Mouse (Mus musculus) heart, embryonic 11.5 days (tissue): Measurements from ENCODE around the gene Atp5j2. TPM values are rescaled to one million over a fixed set of nuclear protein-coding genes. Genes with fewer than 3 reads are reported as not detected.
A peak's percentile ranks its signal among the peaks of the same experiment; 100 is the strongest.

ENCODE experiments used
- ATAC-seq: fragments of 200-750 bp; cut with Nextera tagmentation; replicated peaks from 2 replicates; pipeline ENCODE4 v1.8.0; 2017; ENCODE audit warnings: moderate library complexity; ENCODE audit not compliant: insufficient number of reproducible peaks, low FRiP score, low TSS enrichment
- H3K27ac ChIP-seq: fragments of 300-500 bp; sonication (generic); 2 replicates; pipeline ENCODE4 v1.5.1; 2014; ENCODE audit warnings: mild to moderate bottlenecking, low read depth, low read length
- H3K27me3 ChIP-seq: fragments of 300-500 bp; sonication (generic); 2 replicates; pipeline ENCODE4 v1.6.1; 2014; ENCODE audit warnings: mild to moderate bottlenecking, low read length, mixed read lengths; ENCODE audit not compliant: control insufficient read depth, insufficient read depth
- H3K36me3 ChIP-seq: fragments of 300-500 bp; sonication (generic); 2 replicates; pipeline ENCODE4 v1.6.1; 2014; ENCODE audit warnings: mild to moderate bottlenecking, low read length, moderate library complexity, mixed read lengths; ENCODE audit not compliant: control insufficient read depth, insufficient read depth
- H3K4me1 ChIP-seq: fragments of 300-500 bp; sonication (generic); 2 replicates; pipeline ENCODE4 v1.6.1; 2014; ENCODE audit warnings: low read length; ENCODE audit not compliant: control insufficient read depth, insufficient read depth
- H3K4me2 ChIP-seq: fragments of 300-500 bp; sonication (generic); 2 replicates; pipeline ENCODE4 v1.6.1; 2014; ENCODE audit warnings: mild to moderate bottlenecking, moderate library complexity
- H3K4me3 ChIP-seq: fragments of 300-500 bp; sonication (generic); 2 replicates; pipeline ENCODE4 v1.5.1; 2014; ENCODE audit warnings: low read depth, low read length
- H3K9ac ChIP-seq: fragments of 300-500 bp; sonication (generic); 2 replicates; pipeline ENCODE4 v1.6.1; 2014; ENCODE audit warnings: mild to moderate bottlenecking, low read depth, low read length, moderate library complexity
- H3K9me3 ChIP-seq: fragments of 300-500 bp; sonication (generic); replicated peaks from 2 replicates; pipeline ENCODE4 v1.6.1; 2016; ENCODE audit warnings: low read length; ENCODE audit not compliant: control insufficient read depth
- WGBS: fragments of 180-500 bp; shearing (Covaris S2); extraction: QIAGEN DNeasy Blood & Tissue Kit; methylation state at CpG from one replicate; pipeline ENCODE4 v1.1.7; 2014; ENCODE audit not compliant: insufficient replicate concordance; 5-methylcytosine and 5-hydroxymethylcytosine counted together
- polyA plus RNA-seq: library from polyadenylated mRNA; unstranded; fragments of >200 nt; fragmentation: Nextera tagmentation; extraction: Ambion mirVana; gene quantifications from 2 replicates; pipeline ENCODE4 v1.2.1, GENCODE M21; 2014

Atp5j2 gene
- polyA plus RNA-seq, 1 experiment from 2014 or later, result 928 TPM

GRCm38 (mm10) chr5:145161361-145161760, 30.5 kb downstream of the Atp5j2 start:
- no peak for ATAC-seq
- Histone ChIP-seq H3K27ac (no peak overlapping the region), H3K9ac (no peak overlapping the region), H3K4me2 (no peak overlapping the region), H3K27me3 (no peaks in the 10 kb centered on the region), H3K9me3 (no peaks in the 10 kb centered on the region), H3K4me1 (peaks cover 13% of the 10 kb centered on the region; the same call in 1 of the 2 replicates), H3K36me3 (peaks cover 13% of the 10 kb centered on the region), H3K4me3 (no peak overlapping the region)
- WGBS, result 93% methylated on average over 14 of the region's 14 CpGs

GRCm38 (mm10) chr5:145152690-145153089, 39.2 kb downstream of the Atp5j2 start:
- H3K27me3 ChIP-seq, result no peaks in the 10 kb centered on the region
- no peaks in the 10 kb centered on the region for H3K9me3 ChIP-seq
- H3K36me3 ChIP-seq, result peaks cover 46% of the 10 kb centered on the region
- H3K4me1 ChIP-seq, result no peaks in the 10 kb centered on the region
- 76% methylated on average over 5 of the region's 5 CpGs for WGBS
- no peak for ATAC-seq
- no peak overlapping the region for H3K4me2 ChIP-seq
- H3K9ac ChIP-seq, result no peak overlapping the region
- H3K27ac ChIP-seq, result peak overlapping the region; percentile 57; the same call in 1 of the 2 replicates
- H3K4me3 ChIP-seq, result no peak overlapping the region

GRCm38 (mm10) chr5:145149294-145149693, 42.6 kb downstream of the Atp5j2 start:
- Histone ChIP-seq H3K4me3 (no peak overlapping the region), H3K27me3 (no peaks in the 10 kb centered on the region), H3K36me3 (peaks cover 60% of the 10 kb centered on the region), H3K4me2 (no peak overlapping the region), H3K27ac (no peak overlapping the region; the same call in 1 of the 2 replicates), H3K9ac (no peak overlapping the region), H3K4me1 (no peaks in the 10 kb centered on the region), H3K9me3 (no peaks in the 10 kb centered on the region)
- WGBS, result 65% methylated on average over 6 of the region's 6 CpGs
- ATAC-seq, result 0 out of 2 replicates have a peak, but pooled peaks have one; percentile 20

GRCm38 (mm10) chr5:145147748-145148147, 44.1 kb downstream of the Atp5j2 start:
- Histone ChIP-seq H3K4me3 (no peak overlapping the region), H3K36me3 (peaks cover 58% of the 10 kb centered on the region), H3K27me3 (no peaks in the 10 kb centered on the region), H3K4me1 (no peaks in the 10 kb centered on the region), H3K9ac (no peak overlapping the region), H3K4me2 (no peak overlapping the region), H3K27ac (no peak overlapping the region), H3K9me3 (no peaks in the 10 kb centered on the region)
- no peak for ATAC-seq
- 93% methylated on average over 5 of the region's 5 CpGs for WGBS

- Histone ChIP-seq H3K9ac (peak overlapping the region; percentile 95), H3K9me3 (no peaks in the 10 kb centered on the region), H3K4me3 (peak overlapping the region; percentile 78), H3K27ac (peak overlapping the region; percentile 91), H3K36me3 (peaks cover 22% of the 10 kb centered on the region), H3K4me2 (peak overlapping the region; percentile 91), H3K27me3 (no peaks in the 10 kb centered on the region), H3K4me1 (peaks cover 14% of the 10 kb centered on the region)
- ATAC-seq, result no peak
- under 1% methylated on average over 18 of the region's 18 CpGs for WGBS
These were observed 51.3 kb downstream of the Atp5j2 start for GRCm38 (mm10) chr5:145140611-145141010.

- peak within 1 kb of the TSS; percentile 95 for H3K9ac ChIP-seq
- peaks cover 14% of the 10 kb centered on the region for H3K4me1 ChIP-seq
- H3K36me3 ChIP-seq, result peaks cover 23% of the 10 kb centered on the region
- H3K27me3 ChIP-seq, result no peaks in the 10 kb centered on the region
- peak; percentile 92 for ATAC-seq
- H3K4me3 ChIP-seq, result peak within 1 kb of the TSS; percentile 78
- H3K9me3 ChIP-seq, result no peaks in the 10 kb centered on the region
- peak within 1 kb of the TSS; percentile 91 for H3K4me2 ChIP-seq
- under 1% methylated on average over 77 of the region's 84 CpGs for WGBS
- peak within 1 kb of the TSS; percentile 91 for H3K27ac ChIP-seq
These were observed 52.0 kb downstream of the Atp5j2 start, which contains the start of the genes Pdap1 and Bud31 for GRCm38 (mm10) chr5:145139571-145140519. TSS of gene Pdap1 (minus strand) at chr5:145140238. TSS of gene Bud31 (plus strand) at chr5:145140362.

DNA sequence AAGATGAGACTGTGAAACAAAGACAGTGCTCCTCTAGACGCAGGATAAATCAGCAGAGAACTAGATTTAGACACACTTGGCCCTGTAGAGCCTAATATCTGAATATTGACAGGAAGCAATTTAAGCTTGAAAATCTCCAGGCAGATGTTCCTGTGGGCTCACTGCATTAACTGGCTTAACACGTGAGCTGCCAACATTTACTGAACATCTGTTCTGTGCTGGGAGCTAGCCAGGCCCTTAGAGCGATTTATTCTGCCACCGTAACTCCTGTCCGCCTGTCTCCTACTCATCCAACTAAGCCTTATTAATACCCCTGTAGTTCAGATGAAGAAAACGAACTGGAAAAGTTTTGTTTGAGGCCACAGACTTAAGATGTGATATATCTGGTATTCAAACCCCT, 53.0 kb downstream of the Atp5j2 start:
- no peaks in the 10 kb centered on the region for H3K27me3 ChIP-seq
- H3K9ac ChIP-seq, result peak overlapping the region; percentile 95
- peaks cover 14% of the 10 kb centered on the region for H3K4me1 ChIP-seq
- no peak overlapping the region for H3K27ac ChIP-seq
- H3K9me3 ChIP-seq, result no peaks in the 10 kb centered on the region
- ATAC-seq, result no peak
- WGBS, result 19% methylated on average over 6 of the region's 6 CpGs
- peak overlapping the region; percentile 91 for H3K4me2 ChIP-seq
- H3K36me3 ChIP-seq, result peaks cover 23% of the 10 kb centered on the region
- peak overlapping the region; percentile 78 for H3K4me3 ChIP-seq
